Mouse (Mus musculus) forebrain, embryonic 12.5 days (tissue): ENCODE measurements around the gene Cd207. TPM values are rescaled to one million over a fixed set of nuclear protein-coding genes. Genes with fewer than 3 reads are reported as not detected.

Experiments
- ATAC-seq: fragments of 200-750 bp; cut with Nextera tagmentation; 2 replicates; pipeline ENCODE4 v1.8.0; 2017; ENCODE audit warnings: moderate TSS enrichment; ENCODE audit not compliant: low FRiP score
- H3K27ac ChIP-seq: fragments of 300-500 bp; sonication (generic); 2 replicates; pipeline ENCODE4 v1.5.1; 2016; ENCODE audit warnings: mild to moderate bottlenecking
- H3K27me3 ChIP-seq: fragments of 300-500 bp; sonication (generic); 2 replicates; pipeline ENCODE4 v1.6.1; 2016; ENCODE audit warnings: mild to moderate bottlenecking
- H3K36me3 ChIP-seq: fragments of 300-500 bp; sonication (generic); replicated peaks from 2 replicates; pipeline ENCODE4 v1.6.1; 2016; ENCODE audit warnings: mild to moderate bottlenecking
- H3K4me1 ChIP-seq: fragments of 300-500 bp; sonication (generic); 2 replicates; pipeline ENCODE4 v1.6.1; 2016
- H3K4me2 ChIP-seq: fragments of 300-500 bp; sonication (generic); 2 replicates; pipeline ENCODE4 v1.6.1; 2016; ENCODE audit warnings: mild to moderate bottlenecking, moderate library complexity
- H3K4me3 ChIP-seq: fragments of 300-500 bp; sonication (generic); replicated peaks from 2 replicates; pipeline ENCODE4 v1.5.1; 2016; ENCODE audit warnings: mild to moderate bottlenecking
- H3K9ac ChIP-seq: fragments of 300-500 bp; sonication (generic); 2 replicates; pipeline ENCODE4 v1.6.1; 2016; ENCODE audit warnings: mild to moderate bottlenecking
- H3K9me3 ChIP-seq: fragments of 300-500 bp; sonication (generic); 2 replicates; pipeline ENCODE4 v1.6.1; 2016
- WGBS: fragments of 180-500 bp; shearing (Covaris S2); methylation state at CpG from one replicate; pipeline ENCODE4 v1.1.7; 2016; 5-methylcytosine and 5-hydroxymethylcytosine counted together
- polyA plus RNA-seq: library from polyadenylated mRNA; unstranded; fragments of >200 nt; fragmentation: Nextera tagmentation; extraction: Ambion mirVana; gene quantifications from 2 replicates; pipeline ENCODE4 v1.2.1, GENCODE M21; 2016

Cd207 gene
- polyA plus RNA-seq, 1 experiment from 2014 or later: not detected

- WGBS: 8% methylated on average over 6 of the region's 6 CpGs
- no peak for ATAC-seq
- Histone ChIP-seq H3K36me3 (no peaks in the 10 kb centered on the region), H3K4me3 (no peak overlapping the region), H3K4me1 (peaks cover 20% of the 10 kb centered on the region), H3K9me3 (no peaks in the 10 kb centered on the region), H3K27me3 (peaks cover 99% of the 10 kb centered on the region), H3K9ac (no peak overlapping the region), H3K27ac (no peak overlapping the region), H3K4me2 (no peak overlapping the region)
Measured at GRCm38 (mm10) chr6:83707738-83708510, 30.3 kb upstream of the Cd207 start.

GRCm38 (mm10) chr6:83704701-83705100 lies 27.0 kb upstream of the Cd207 start:
- H3K27me3 ChIP-seq: peaks cover 96% of the 10 kb centered on the region
- H3K27ac ChIP-seq: no peak overlapping the region
- no peaks in the 10 kb centered on the region for H3K9me3 ChIP-seq
- no peak overlapping the region for H3K4me2 ChIP-seq
- H3K4me3 ChIP-seq: no peak overlapping the region
- WGBS: 17% methylated on average over 5 of the region's 5 CpGs
- no peak for ATAC-seq
- no peak overlapping the region for H3K9ac ChIP-seq
- peaks cover 5% of the 10 kb centered on the region; the same call in 1 of the 2 replicates for H3K4me1 ChIP-seq
- no peaks in the 10 kb centered on the region for H3K36me3 ChIP-seq

- no peak for ATAC-seq
- Histone ChIP-seq H3K27me3 (peaks cover 96% of the 10 kb centered on the region), H3K4me3 (no peak overlapping the region), H3K4me2 (no peak overlapping the region), H3K27ac (no peak overlapping the region), H3K4me1 (peaks cover 5% of the 10 kb centered on the region; the same call in 1 of the 2 replicates), H3K36me3 (no peaks in the 10 kb centered on the region), H3K9ac (no peak overlapping the region), H3K9me3 (no peaks in the 10 kb centered on the region)
- 11% methylated on average over 1 of the region's 1 CpGs for WGBS
Measured at GRCm38 (mm10) chr6:83704294-83704693, 26.6 kb upstream of the Cd207 start.

GRCm38 (mm10) chr6:83703722-83704078 lies 26.0 kb upstream of the Cd207 start:
- H3K27ac ChIP-seq: no peak overlapping the region
- no peak overlapping the region for H3K9ac ChIP-seq
- 2% methylated on average over 10 of the region's 10 CpGs for WGBS

GRCm38 (mm10) chr6:83703000-83703721 lies 25.5 kb upstream of the Cd207 start:
- 1% methylated on average over 27 of the region's 27 CpGs for WGBS
- Histone ChIP-seq H3K27ac (no peak overlapping the region), H3K4me1 (peaks cover 5% of the 10 kb centered on the region; the same call in 1 of the 2 replicates), H3K9me3 (no peaks in the 10 kb centered on the region), H3K36me3 (no peaks in the 10 kb centered on the region), H3K4me2 (no peak overlapping the region), H3K4me3 (no peak overlapping the region), H3K27me3 (peaks cover 96% of the 10 kb centered on the region), H3K9ac (no peak overlapping the region)
- no peak for ATAC-seq

More at GRCm38 (mm10) chr6:83703722-83704078, 26.0 kb upstream of the Cd207 start:
- Histone ChIP-seq H3K4me2 (no peak overlapping the region), H3K27me3 (peaks cover 96% of the 10 kb centered on the region), H3K4me3 (no peak overlapping the region), H3K36me3 (no peaks in the 10 kb centered on the region), H3K9me3 (no peaks in the 10 kb centered on the region), H3K4me1 (peaks cover 5% of the 10 kb centered on the region; the same call in 1 of the 2 replicates)
- ATAC-seq: no peak

GRCm38 (mm10) chr6:83702146-83702999 lies 24.7 kb upstream of the Cd207 start:
- WGBS: under 1% methylated on average over 53 of the region's 53 CpGs
- peak overlapping the region; percentile 13; the same call in 1 of the 2 replicates for H3K4me3 ChIP-seq

GRCm38 (mm10) chr6:83701001-83701400 lies 23.3 kb upstream of the Cd207 start:
- H3K27ac ChIP-seq: no peak overlapping the region
- H3K9ac ChIP-seq: no peak overlapping the region
- peaks cover 5% of the 10 kb centered on the region; the same call in 1 of the 2 replicates for H3K4me1 ChIP-seq
- H3K27me3 ChIP-seq: peaks cover 96% of the 10 kb centered on the region
- H3K4me2 ChIP-seq: no peak overlapping the region
- WGBS: under 1% methylated on average over 11 of the region's 11 CpGs
- no peaks in the 10 kb centered on the region for H3K36me3 ChIP-seq
- ATAC-seq: no peak
- no peaks in the 10 kb centered on the region for H3K9me3 ChIP-seq
- H3K4me3 ChIP-seq: no peak overlapping the region

More at GRCm38 (mm10) chr6:83702146-83702999, 24.7 kb upstream of the Cd207 start:
- H3K9me3 ChIP-seq: no peaks in the 10 kb centered on the region
- H3K4me2 ChIP-seq: no peak overlapping the region
- H3K27me3 ChIP-seq: peaks cover 96% of the 10 kb centered on the region
- no peak overlapping the region for H3K27ac ChIP-seq
- H3K36me3 ChIP-seq: no peaks in the 10 kb centered on the region
- H3K9ac ChIP-seq: no peak overlapping the region
- ATAC-seq: no peak
- H3K4me1 ChIP-seq: peaks cover 5% of the 10 kb centered on the region; the same call in 1 of the 2 replicates

GRCm38 (mm10) chr6:83699971-83700370 lies 22.3 kb upstream of the Cd207 start:
- H3K4me3 ChIP-seq: no peak overlapping the region
- 2% methylated on average over 5 of the region's 5 CpGs for WGBS
- H3K27me3 ChIP-seq: peaks cover 96% of the 10 kb centered on the region
- H3K36me3 ChIP-seq: no peaks in the 10 kb centered on the region
- no peak for ATAC-seq
- no peak overlapping the region for H3K27ac ChIP-seq
- no peak overlapping the region for H3K4me2 ChIP-seq
- H3K4me1 ChIP-seq: peaks cover 5% of the 10 kb centered on the region; the same call in 1 of the 2 replicates
- H3K9ac ChIP-seq: no peak overlapping the region
- no peaks in the 10 kb centered on the region for H3K9me3 ChIP-seq

- no peak overlapping the region for H3K27ac ChIP-seq
- 2% methylated on average over 8 of the region's 8 CpGs for WGBS
- H3K9me3 ChIP-seq: no peaks in the 10 kb centered on the region
- no peak overlapping the region for H3K9ac ChIP-seq
- no peak overlapping the region for H3K4me3 ChIP-seq
- peaks cover 97% of the 10 kb centered on the region for H3K27me3 ChIP-seq
- H3K4me1 ChIP-seq: peaks cover 5% of the 10 kb centered on the region; the same call in 1 of the 2 replicates
- ATAC-seq: no peak
- H3K4me2 ChIP-seq: no peak overlapping the region
- no peaks in the 10 kb centered on the region for H3K36me3 ChIP-seq
Measured at GRCm38 (mm10) chr6:83697932-83698331, 20.3 kb upstream of the Cd207 start.

- no peak overlapping the region for H3K4me2 ChIP-seq
- no peaks in the 10 kb centered on the region for H3K36me3 ChIP-seq
- 1% methylated on average over 7 of the region's 7 CpGs for WGBS
- H3K27ac ChIP-seq: no peak overlapping the region
- H3K9me3 ChIP-seq: no peaks in the 10 kb centered on the region
- no peak overlapping the region for H3K9ac ChIP-seq
- peaks cover 99% of the 10 kb centered on the region for H3K27me3 ChIP-seq
- H3K4me1 ChIP-seq: no peaks in the 10 kb centered on the region
- no peak overlapping the region for H3K4me3 ChIP-seq
- no peak for ATAC-seq
Measured at GRCm38 (mm10) chr6:83696684-83697083, 19.0 kb upstream of the Cd207 start.

GRCm38 (mm10) chr6:83695731-83696130 lies 18.1 kb upstream of the Cd207 start:
- no peak for ATAC-seq
- WGBS: 11% methylated on average over 3 of the region's 3 CpGs

GRCm38 (mm10) chr6:83693835-83694234 lies 16.2 kb upstream of the Cd207 start:
- no peak overlapping the region for H3K4me2 ChIP-seq
- no peaks in the 10 kb centered on the region for H3K36me3 ChIP-seq
- no peak for ATAC-seq
- H3K9ac ChIP-seq: no peak overlapping the region
- H3K9me3 ChIP-seq: no peaks in the 10 kb centered on the region
- no peak overlapping the region for H3K4me3 ChIP-seq
- H3K4me1 ChIP-seq: no peaks in the 10 kb centered on the region
- WGBS: under 1% methylated on average over 9 of the region's 9 CpGs
- no peak overlapping the region for H3K27ac ChIP-seq
- H3K27me3 ChIP-seq: peaks cover 99% of the 10 kb centered on the region

More at GRCm38 (mm10) chr6:83695731-83696130, 18.1 kb upstream of the Cd207 start:
- no peaks in the 10 kb centered on the region for H3K9me3 ChIP-seq
- H3K9ac ChIP-seq: no peak overlapping the region
- no peaks in the 10 kb centered on the region for H3K4me1 ChIP-seq
- no peak overlapping the region for H3K4me3 ChIP-seq
- no peaks in the 10 kb centered on the region for H3K36me3 ChIP-seq
- peaks cover 99% of the 10 kb centered on the region for H3K27me3 ChIP-seq
- H3K27ac ChIP-seq: no peak overlapping the region
- no peak overlapping the region for H3K4me2 ChIP-seq
